Mouse (Mus musculus): ENCODE data around the gene Pex11a. TPM values are rescaled to one million over a fixed set of nuclear protein-coding genes. Genes with fewer than 3 reads are reported as not detected.

The Pex11a gene
- total RNA-seq, 2 experiments from 2014 or later: 0.98 to 1.5 TPM

DNA sequence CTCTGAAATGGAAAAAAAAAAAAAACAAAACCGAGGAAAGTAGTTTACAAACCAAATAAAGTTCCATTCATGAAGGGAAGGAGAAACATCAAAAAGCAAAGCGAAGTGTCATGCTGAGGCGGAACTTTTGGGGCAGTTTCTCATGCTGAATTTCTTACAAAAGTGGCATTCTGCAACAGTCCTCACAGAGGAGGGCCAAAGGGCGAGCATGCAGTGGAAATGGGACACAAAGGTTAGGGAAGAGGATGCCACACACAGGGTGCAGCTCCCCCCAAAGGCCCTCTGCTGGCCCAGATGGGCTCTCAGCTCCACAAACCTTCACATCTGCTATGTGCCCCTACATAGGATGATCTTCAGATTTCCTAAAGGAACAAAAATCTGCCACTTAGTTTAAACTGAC, 2.7 kb downstream of the Pex11a start:
- ATAC-seq (ENCODE audit: poor library complexity, severe bottlenecking): no peak

DNA sequence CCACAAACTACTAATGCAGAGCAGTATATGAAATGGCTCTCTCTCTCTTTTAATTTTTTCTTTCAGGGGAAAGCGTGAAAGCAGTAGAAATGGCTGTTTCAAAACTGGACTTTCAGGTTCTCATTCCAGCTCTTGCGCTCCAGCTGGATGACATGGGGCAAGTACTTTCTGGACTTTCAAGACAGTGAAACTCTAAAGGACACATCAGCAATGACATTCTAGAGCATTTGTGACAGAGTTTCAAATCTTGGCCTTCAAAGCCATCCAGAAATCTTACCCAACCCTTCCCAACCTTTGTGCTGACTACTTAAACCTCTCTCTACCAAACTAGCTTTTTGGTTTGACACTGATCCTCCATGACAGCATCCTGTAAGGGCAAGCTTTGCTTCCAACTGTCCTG, 4.0 kb downstream of the Pex11a start:
- no peak for ATAC-seq (ENCODE audit: poor library complexity, severe bottlenecking)

- ATAC-seq (ENCODE audit: poor library complexity, severe bottlenecking): no peak
These were observed 6.4 kb downstream of the Pex11a start for GRCm38 (mm10) chr7:79736511-79736910.

GRCm38 (mm10) chr7:79734563-79734962, 8.4 kb downstream of the Pex11a start:
- ATAC-seq (ENCODE audit: poor library complexity, severe bottlenecking): no peak

DNA sequence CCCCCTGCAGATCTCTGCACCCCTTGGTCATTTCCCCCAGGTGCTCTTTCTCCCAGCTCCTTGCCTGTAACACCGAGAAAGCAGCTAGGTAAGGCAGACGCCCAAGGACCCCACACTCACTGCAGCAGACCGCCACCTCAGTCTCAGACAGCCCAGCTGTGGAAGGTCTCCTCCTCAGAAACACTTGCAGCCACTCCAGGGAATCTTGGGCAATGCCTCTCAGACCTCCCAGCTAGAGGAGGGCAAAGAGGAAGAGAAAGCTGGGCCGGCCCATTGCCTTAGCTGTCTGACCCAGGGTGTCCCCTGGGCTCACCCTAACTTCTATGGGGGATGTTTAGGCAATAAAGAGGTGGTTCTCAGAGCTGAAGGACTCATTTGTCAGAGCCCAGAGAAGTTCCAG, 10.3 kb downstream of the Pex11a start, which contains the start of gene Plin1:
Plin1 (minus strand) TSS at position 282 of the 400 bp plus-strand sequence.
- ATAC-seq (ENCODE audit: poor library complexity, severe bottlenecking): peak; percentile 79

DNA sequence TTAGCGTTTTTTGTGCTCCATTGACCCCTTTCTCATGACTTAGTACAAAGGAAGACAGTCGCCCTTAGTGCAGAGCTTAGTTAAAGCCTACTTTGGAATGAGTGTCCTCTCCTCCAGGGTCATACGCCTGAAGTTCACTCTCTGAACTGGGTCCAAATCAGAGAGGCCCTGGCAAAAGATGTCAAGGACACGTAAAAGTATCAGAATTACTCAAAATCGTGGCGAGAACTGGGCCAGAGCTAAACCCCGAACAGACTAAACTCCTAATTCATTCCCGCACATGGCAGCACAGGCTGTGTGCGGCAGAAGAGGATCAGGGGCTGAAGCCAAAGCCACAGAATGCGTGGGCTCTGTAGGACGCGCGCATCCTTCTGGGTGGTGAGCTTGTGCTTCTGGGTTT, 11.5 kb downstream of the Pex11a start:
- ATAC-seq (ENCODE audit: poor library complexity, severe bottlenecking): no peak

DNA sequence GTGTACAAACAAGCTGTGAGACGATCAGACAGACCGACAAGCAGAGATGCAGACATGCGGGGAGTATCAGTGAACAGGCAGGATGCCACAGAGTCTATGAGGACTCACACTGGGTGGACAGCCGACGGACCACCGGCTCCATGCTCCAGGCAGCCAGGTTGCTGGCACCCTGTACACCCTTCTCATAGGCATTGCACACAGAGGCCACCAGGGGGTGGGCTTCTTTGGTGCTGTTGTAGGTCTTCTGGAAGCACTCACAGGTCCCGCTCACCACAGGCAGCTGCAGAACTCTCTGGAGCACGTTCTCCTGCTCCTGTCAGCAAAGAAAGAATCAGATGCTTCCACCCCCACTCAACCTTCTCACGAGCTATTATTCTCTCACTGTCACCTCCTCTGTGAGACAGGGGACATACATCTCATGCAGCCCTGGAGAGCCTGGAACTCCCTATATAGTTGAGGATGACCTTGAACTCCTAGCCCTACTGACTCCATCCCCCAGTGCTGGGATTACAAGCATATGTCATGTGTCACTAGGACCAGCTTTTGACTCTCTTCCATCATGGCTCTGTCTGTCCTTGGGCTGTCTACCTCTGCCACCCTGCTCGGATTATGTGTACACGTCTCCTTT, 13.1 kb downstream of the Pex11a start:
- no peak for ATAC-seq (ENCODE audit: poor library complexity, severe bottlenecking)

DNA sequence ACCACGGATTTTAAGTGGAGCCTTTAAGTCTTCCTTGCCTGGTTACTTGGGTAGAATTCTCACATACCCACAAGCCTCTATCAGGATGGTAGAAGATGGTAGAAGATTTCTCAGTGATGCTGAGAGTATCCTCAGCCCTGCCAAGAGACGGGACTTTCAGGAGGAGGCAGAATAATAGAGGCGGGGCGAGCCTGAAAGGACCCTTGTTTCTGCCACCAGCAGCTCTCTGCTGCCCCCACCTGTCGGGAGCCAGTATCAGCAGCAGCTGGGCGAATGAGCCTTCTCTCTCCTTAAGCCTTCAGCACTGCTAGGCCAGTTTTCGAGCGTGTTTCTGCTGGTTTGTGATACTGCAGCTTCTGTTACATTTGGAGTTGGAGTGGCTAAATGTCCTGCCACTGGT, 13.8 kb downstream of the Pex11a start:
- ATAC-seq (ENCODE audit: poor library complexity, severe bottlenecking): peak; percentile 65; the same call in 1 of the 2 replicates

GRCm38 (mm10) chr7:79728219-79728618, 14.7 kb downstream of the Pex11a start:
- ATAC-seq (ENCODE audit: poor library complexity, severe bottlenecking): peak; percentile 71

DNA sequence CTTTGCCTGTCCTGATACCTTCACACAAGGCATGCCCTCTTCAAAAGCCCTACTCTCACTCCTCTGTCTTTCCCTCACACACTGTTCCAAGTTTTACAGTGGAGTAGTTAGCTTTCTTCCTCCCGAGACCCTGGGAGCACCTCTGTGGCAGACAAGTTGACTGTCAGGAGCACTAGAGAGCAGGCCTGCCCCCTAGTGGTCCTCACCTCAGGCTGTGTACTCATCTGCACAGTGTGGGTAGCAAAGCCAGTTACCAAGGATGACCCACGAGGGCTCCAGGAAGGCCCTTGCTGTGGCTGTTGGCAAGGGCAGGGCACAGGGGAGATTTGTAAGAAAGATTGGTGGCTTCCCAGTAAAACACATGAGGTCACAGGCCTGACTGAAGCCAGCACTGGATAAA, 15.8 kb downstream of the Pex11a start:
- peak; percentile 60 for ATAC-seq (ENCODE audit: poor library complexity, severe bottlenecking)

DNA sequence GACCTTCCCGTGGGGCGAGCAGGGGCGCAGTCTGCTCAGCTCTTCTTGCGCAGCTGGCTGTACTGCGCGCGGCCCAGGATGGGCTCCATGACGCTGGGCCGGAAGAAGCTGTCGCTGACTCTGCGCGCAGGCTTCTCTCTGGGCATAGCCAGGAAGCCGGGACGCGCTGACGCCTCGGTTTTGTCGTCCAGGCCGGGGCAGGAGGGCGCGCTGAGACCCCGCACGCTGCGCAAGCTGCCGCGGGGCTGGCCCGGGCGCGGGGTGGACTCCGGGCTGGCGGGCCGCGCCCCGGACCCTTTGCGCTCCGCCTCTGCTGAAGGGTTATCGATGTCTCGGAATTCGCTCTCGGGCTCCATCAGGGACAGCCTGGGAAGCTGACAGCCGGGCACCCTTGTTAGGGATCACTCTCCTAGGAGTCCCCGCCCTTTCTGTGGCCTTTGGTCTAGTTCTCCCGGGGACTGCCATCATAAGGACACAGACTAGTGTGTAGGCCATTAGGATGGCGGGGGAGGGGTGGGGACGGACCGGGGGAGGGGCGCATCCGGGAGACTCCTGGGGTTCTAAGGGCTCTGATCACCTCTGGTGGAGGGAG, 21.4 kb downstream of the Pex11a start:
- peak; percentile 33; the same call in 1 of the 2 replicates for ATAC-seq (ENCODE audit: poor library complexity, severe bottlenecking)

GRCm38 (mm10) chr7:79715187-79715981, 27.5 kb downstream of the Pex11a start, which contains the start of gene Kif7:
Gene Kif7, minus strand, starts transcription at chr7:79715720.
- ATAC-seq (ENCODE audit: poor library complexity, severe bottlenecking): peak; percentile 69

GRCm38 (mm10) chr7:79710831-79711230, 32.1 kb downstream of the Pex11a start:
- ATAC-seq (ENCODE audit: poor library complexity, severe bottlenecking): no peak

DNA sequence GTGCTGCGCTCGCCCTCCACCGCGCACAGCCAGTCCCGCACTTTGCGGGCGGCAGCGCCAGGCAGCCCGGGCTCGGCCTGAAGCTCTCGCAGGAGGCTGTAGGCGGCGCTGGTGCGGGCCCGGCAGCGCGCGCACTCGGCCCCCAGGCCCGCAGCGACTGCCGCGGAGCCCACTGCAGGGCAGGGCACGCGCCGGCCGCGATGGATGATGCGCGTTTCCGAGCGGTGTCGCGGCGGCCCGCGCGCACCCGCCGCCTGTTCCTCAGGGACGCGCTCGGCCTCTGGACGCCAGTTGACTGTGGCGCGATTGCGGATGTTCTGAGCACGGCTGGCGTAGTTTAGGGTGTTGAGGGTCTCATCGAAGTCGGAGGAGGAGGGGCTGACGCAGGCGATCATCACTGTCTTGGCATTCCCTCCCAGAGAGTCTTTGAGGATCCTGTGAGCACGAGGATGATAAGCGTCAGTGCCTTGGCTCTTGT, 32.8 kb downstream of the Pex11a start:
- no peak for ATAC-seq (ENCODE audit: poor library complexity, severe bottlenecking)

DNA sequence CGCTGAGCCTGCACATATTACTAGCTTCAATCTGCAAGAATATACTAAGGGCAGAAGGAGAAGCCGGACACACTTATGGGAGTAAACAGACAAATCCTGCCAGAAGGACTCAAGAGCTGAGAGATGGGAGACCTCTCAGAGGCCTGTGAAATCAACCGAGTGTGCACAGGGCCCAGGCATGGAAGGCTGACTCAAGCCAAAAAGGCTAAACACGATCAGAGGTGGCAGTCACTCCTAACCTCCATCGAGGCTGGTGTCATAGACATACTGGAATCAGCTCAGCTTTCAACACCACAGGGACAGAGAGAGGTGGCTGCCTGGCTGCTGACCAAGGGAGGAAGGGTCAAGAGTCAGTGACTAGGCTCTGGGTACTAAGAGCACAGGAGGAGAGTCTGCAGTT, 37.7 kb downstream of the Pex11a start:
- no peak for ATAC-seq (ENCODE audit: poor library complexity, severe bottlenecking)

DNA sequence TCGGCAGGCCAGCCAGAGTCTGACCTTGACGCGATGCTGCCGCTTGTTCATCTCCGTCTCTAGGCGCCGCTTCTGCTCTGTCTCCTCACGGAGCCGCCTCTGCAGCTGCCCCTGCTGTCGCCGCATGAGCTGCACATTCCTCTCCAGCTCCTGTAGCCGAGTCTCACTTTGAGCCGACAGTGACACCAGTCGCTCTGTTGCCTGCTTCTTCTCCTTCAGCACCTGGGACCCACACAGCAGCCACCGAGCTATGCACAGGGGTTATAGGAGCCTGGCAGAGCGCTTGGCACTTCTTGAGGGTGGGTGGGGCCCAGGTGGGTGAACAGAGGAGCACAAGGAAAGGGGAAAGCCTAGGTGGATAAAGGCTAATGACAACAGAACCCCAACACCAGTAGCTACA, 40.2 kb downstream of the Pex11a start:
- no peak for ATAC-seq (ENCODE audit: poor library complexity, severe bottlenecking)

GRCm38 (mm10) chr7:79696495-79696894, 46.4 kb downstream of the Pex11a start:
- peak; percentile 70 for ATAC-seq (ENCODE audit: poor library complexity, severe bottlenecking)

Other genes with a start within 250 kb of the Pex11a start
- gene Rhcg, start 125.5 kb downstream of the Pex11a start, total RNA-seq (2015): 0.18 and 1.0 TPM in 2 replicates
- gene Rhcg, start 125.5 kb downstream of the Pex11a start, total RNA-seq (2017): 0.77 TPM in 1 of 2 replicates, not detected in the other
- gene Ticrr, start 82.9 kb downstream of the Pex11a start, total RNA-seq (2015): 22.4 and 22.8 TPM in 2 replicates
- 12.4 and 21.5 TPM in 2 replicates for gene Ticrr, start 82.9 kb downstream of the Pex11a start, total RNA-seq (2017)
- gene Kif7, start 27.4 kb downstream of the Pex11a start, total RNA-seq (2015): 0.11 and 0.13 TPM in 2 replicates
- 0.51 TPM in 1 of 2 replicates, not detected in the other for gene Kif7, start 27.4 kb downstream of the Pex11a start, total RNA-seq (2017)
- not detected in 2 replicates for gene Plin1, start 10.2 kb downstream of the Pex11a start, total RNA-seq (2015)
- not detected in 2 replicates for gene Plin1, start 10.2 kb downstream of the Pex11a start, total RNA-seq (2017)
- not detected in 2 replicates for gene Wdr93, start within 50 bp of the Pex11a start, total RNA-seq (2015)
- gene Wdr93, start within 50 bp of the Pex11a start, total RNA-seq (2017): not detected in 2 replicates
- not detected in 2 replicates for gene Mesp1, start 50.7 kb upstream of the Pex11a start, total RNA-seq (2015)
- not detected in 2 replicates for gene Mesp1, start 50.7 kb upstream of the Pex11a start, total RNA-seq (2017)
- gene Mesp2, start 67.6 kb upstream of the Pex11a start, total RNA-seq (2015): 0.29 TPM in 1 of 2 replicates, not detected in the other
- gene Mesp2, start 67.6 kb upstream of the Pex11a start, total RNA-seq (2017): not detected in 2 replicates
- gene Anpep, start 117.9 kb upstream of the Pex11a start, total RNA-seq (2015): 1.8 and 2.0 TPM in 2 replicates
- gene Anpep, start 117.9 kb upstream of the Pex11a start, total RNA-seq (2017): not detected in 2 replicates
- 14.6 and 22.8 TPM in 2 replicates for gene Ap3s2, start 177.5 kb upstream of the Pex11a start, total RNA-seq (2015)
- gene Ap3s2, start 177.5 kb upstream of the Pex11a start, total RNA-seq (2017): 4.6 and 5.9 TPM in 2 replicates
- gene Arpin, start 192.2 kb upstream of the Pex11a start, total RNA-seq (2015): not detected in 2 replicates
- 0.08 TPM in 1 of 2 replicates, not detected in the other for gene Arpin, start 192.2 kb upstream of the Pex11a start, total RNA-seq (2017)

Measured in megakaryocyte, adult 5-6 weeks (primary cell).